Mouse (Mus musculus) brain, embryonic 14.5 days (tissue): ENCODE measurements around the gene Arpc1b.

Experiments used
- CTCF ChIP-seq: fragments of 200-500 bp; IDR thresholded peaks from 2 replicates; pipeline ENCODE4 v1.5.1; 2012; ENCODE audit warnings: inconsistent platforms, mild to moderate bottlenecking, moderate library complexity, borderline replicate concordance; ENCODE audit not compliant: insufficient read depth, insufficient read length; ENCODE audit errors: extremely low read depth
- POLR2A ChIP-seq: fragments of 200-500 bp; IDR thresholded peaks from 2 replicates; pipeline ENCODE4 v1.6.1; 2012; ENCODE audit warnings: mild to moderate bottlenecking, inconsistent platforms, borderline replicate concordance; ENCODE audit not compliant: poor library complexity, insufficient read depth, insufficient read length, severe bottlenecking; ENCODE audit errors: extremely low read depth

DNA sequence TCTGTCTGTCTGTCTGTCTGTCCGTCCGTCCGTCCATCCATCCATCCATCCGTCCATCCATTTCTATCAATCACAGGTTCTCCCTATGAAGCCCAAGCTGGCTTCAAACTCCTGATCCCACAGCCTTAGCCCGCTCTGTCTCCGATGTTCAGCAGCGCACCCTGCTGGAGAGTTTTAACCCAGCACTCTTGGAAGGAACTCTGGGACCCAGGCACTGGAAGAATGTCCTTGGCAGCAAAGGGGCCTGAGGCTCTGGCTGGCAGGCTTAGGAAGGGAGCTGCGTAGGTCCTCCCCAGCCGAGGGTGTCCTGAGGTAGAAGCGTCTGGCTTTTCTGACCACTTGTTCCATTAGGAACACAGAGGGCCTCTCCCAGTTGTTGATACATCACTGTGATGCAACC is 2.9 kb downstream of the Arpc1b start:
- TF ChIP-seq CTCF (peak; percentile 61), POLR2A (no peak)
